Mouse (Mus musculus) myocyte (in vitro differentiated cells): ENCODE measurements around the gene Grik4. TPM values are rescaled to one million over a fixed set of nuclear protein-coding genes. Genes with fewer than 3 reads are reported as not detected.

Experiments used
- H3K27me3 ChIP-seq: one replicate; pipeline ENCODE4 v1.6.1; 2011; ENCODE audit not compliant: control insufficient read depth, insufficient read depth, insufficient read length
- H3K36me3 ChIP-seq: one replicate; pipeline ENCODE4 v1.6.1; 2011; ENCODE audit not compliant: control insufficient read depth, insufficient read depth
- H3K4me2 ChIP-seq: one replicate; pipeline ENCODE4 v1.6.1; 2011; ENCODE audit warnings: low read depth, control low read depth
- H3K4me3 ChIP-seq: one replicate; pipeline ENCODE4 v1.5.1; 2011; ENCODE audit warnings: mild to moderate bottlenecking, control low read depth, moderate library complexity
- H3K79me2 ChIP-seq: one replicate; pipeline ENCODE4 v1.6.1; 2011; ENCODE audit not compliant: control insufficient read depth, insufficient read depth
- H3ac ChIP-seq: one replicate; pipeline ENCODE4 v1.6.1; 2011; ENCODE audit not compliant: control insufficient read depth, insufficient read length
- CEBPB ChIP-seq: IDR thresholded peaks from 2 replicates; pipeline ENCODE4 v1.6.1; 2011; ENCODE audit warnings: mild to moderate bottlenecking, moderate library complexity; ENCODE audit not compliant: poor library complexity, insufficient read depth, severe bottlenecking
- E2F4 ChIP-seq: IDR thresholded peaks from one replicate; pipeline ENCODE4 v1.6.1; 2011; ENCODE audit warnings: mild to moderate bottlenecking, control low read depth, moderate library complexity; ENCODE audit not compliant: insufficient read depth
- MAX ChIP-seq: IDR thresholded peaks from one replicate; pipeline ENCODE4 v1.6.1; 2011; ENCODE audit warnings: low read depth, mild to moderate bottlenecking, control low read depth
- MYOD1 ChIP-seq, 3 experiments: IDR thresholded peaks; one replicate each; pipeline ENCODE4 v1.6.1; 2011; ENCODE audit warnings: control low read depth in 2 of 3, low read depth in 2 of 3, mild to moderate bottlenecking in 2 of 3, moderate library complexity in 1 of 3; ENCODE audit not compliant: insufficient read length in 2 of 3, control insufficient read depth in 1 of 3
- MYOG ChIP-seq, 3 experiments: IDR thresholded peaks; one replicate each; pipeline ENCODE4 v1.6.1; 2011; ENCODE audit warnings: control low read depth in 2 of 3, low read depth in 2 of 3, mild to moderate bottlenecking in 2 of 3; ENCODE audit not compliant: insufficient read length in 2 of 3, control insufficient read depth in 1 of 3, insufficient read depth in 1 of 3
- POLR2A ChIP-seq: IDR thresholded peaks from one replicate; pipeline ENCODE4 v1.6.1; 2011; ENCODE audit warnings: low read depth, mild to moderate bottlenecking, control low read depth, moderate library complexity; ENCODE audit not compliant: insufficient read length
- POLR2AphosphoS2 ChIP-seq: IDR thresholded peaks from one replicate; pipeline ENCODE4 v1.6.1; 2011; ENCODE audit warnings: low read depth, control low read depth; ENCODE audit not compliant: insufficient read length
- REST ChIP-seq: IDR thresholded peaks from one replicate; pipeline ENCODE4 v1.6.1; 2011; ENCODE audit warnings: mild to moderate bottlenecking, control low read depth, moderate library complexity; ENCODE audit not compliant: insufficient read depth, insufficient read length
- SRF ChIP-seq: IDR thresholded peaks from one replicate; pipeline ENCODE4 v1.6.1; 2011; ENCODE audit warnings: low read depth; ENCODE audit not compliant: control insufficient read depth, insufficient read length
- TCF12 ChIP-seq: IDR thresholded peaks from one replicate; pipeline ENCODE4 v1.6.1; 2011; ENCODE audit warnings: mild to moderate bottlenecking, control low read depth; ENCODE audit not compliant: poor library complexity, insufficient read depth, severe bottlenecking
- TCF3 ChIP-seq: IDR thresholded peaks from one replicate; pipeline ENCODE4 v1.6.1; 2011; ENCODE audit warnings: low read depth, control low read depth; ENCODE audit not compliant: insufficient read length
- USF1 ChIP-seq: IDR thresholded peaks from one replicate; pipeline ENCODE4 v1.6.1; 2011; ENCODE audit warnings: low read depth, mild to moderate bottlenecking, control low read depth, moderate library complexity
- polyA plus RNA-seq: library from polyadenylated mRNA; unstranded; fragments of >200 nt; fragmentation: generic; extraction: Trizol; gene quantifications from one replicate; pipeline ENCODE4 v1.2.1, GENCODE M21; 2012; ENCODE audit warnings: missing spikeins

Gene Grik4
- polyA plus RNA-seq, 1 experiment = not detected

DNA sequence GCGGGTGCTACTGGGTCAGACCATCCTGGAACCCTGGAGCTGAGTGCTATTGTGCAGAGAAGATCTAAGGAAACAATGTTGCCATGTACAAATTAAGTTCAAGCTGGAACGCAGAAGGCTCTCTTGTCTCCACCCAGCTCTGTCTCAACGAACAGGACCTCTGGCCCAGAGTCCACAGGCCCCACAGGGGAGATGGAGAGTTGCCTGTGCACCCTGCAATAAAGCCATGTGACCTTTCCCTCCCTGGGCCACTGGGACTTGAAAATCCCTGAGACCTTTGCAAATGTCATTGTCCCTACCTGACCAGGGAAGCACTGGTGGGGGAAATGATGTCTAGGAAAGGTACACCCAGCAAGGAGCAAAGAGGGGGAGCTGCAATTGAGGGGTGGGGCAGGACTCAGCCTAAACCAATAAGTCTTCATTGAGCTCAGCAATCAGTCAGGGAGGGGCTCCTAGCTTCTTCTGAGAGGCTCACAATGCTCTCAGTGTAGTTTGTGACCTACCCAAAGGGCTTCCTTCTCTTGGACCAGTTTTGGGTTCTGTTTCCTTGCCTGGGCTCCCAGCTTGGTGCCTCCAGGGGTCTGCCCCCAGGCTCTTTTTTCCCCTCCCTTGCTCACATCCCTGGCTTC, 187.2 kb downstream of the Grik4 start:
- Histone ChIP-seq H3K36me3 (no peaks in the 10 kb centered on the region), H3K27me3 (peaks cover 26% of the 10 kb centered on the region), H3K4me2 (no peak overlapping the region), H3K79me2 (no peaks in the 10 kb centered on the region), H3K4me3 (no peak overlapping the region), H3ac (no peak overlapping the region)
- TF ChIP-seq TCF3 = no peak
- TF ChIP-seq TCF12 = no peak
- TF ChIP-seq POLR2AphosphoS2 = no peak
- TF ChIP-seq CEBPB = no peak
- TF ChIP-seq REST = no peak
- no peak for TF ChIP-seq MYOG (IDR thresholded peaks at IDR 0.05; ENCODE audit: control insufficient read depth in 1 of 3, insufficient read depth in 1 of 3, insufficient read length in 2 of 3, low read depth in 2 of 3)
- no peak for TF ChIP-seq USF1
- no peak for TF ChIP-seq POLR2A
- no peak for TF ChIP-seq MAX
- TF ChIP-seq E2F4 = no peak
- TF ChIP-seq SRF = no peak
- no peak for TF ChIP-seq MYOD1 (IDR thresholded peaks at IDR 0.05; ENCODE audit: control insufficient read depth in 1 of 3, insufficient read length in 2 of 3, low read depth in 2 of 3)

DNA sequence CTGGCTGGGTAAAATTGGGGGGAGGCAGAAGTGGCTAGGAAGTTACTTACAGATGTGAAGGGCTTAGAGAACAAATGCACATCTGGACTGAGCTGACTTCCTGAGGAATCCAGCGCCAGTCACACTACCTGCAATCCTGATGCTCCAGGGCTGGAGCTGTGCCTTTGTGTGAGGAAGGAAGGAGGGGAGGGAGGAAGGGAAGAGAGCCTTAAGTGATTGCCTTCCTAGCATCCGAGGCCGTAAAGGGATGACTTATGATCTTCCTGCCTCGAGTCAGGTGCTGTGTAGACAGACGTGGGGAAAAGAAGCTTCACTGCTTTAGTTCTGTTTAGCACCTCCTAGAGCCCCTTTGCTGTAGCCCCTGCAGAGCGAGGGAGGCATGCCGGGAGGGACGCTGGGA, 189.6 kb downstream of the Grik4 start:
- no peak overlapping the region for H3K4me2 ChIP-seq
- no peak overlapping the region for H3K4me3 ChIP-seq
- TF ChIP-seq E2F4 = no peak
- TF ChIP-seq MYOD1 (IDR thresholded peaks at IDR 0.05; ENCODE audit: control insufficient read depth in 1 of 3, insufficient read length in 2 of 3, low read depth in 2 of 3) = no peak
- TF ChIP-seq POLR2AphosphoS2 = no peak
- no peak for TF ChIP-seq MAX

DNA sequence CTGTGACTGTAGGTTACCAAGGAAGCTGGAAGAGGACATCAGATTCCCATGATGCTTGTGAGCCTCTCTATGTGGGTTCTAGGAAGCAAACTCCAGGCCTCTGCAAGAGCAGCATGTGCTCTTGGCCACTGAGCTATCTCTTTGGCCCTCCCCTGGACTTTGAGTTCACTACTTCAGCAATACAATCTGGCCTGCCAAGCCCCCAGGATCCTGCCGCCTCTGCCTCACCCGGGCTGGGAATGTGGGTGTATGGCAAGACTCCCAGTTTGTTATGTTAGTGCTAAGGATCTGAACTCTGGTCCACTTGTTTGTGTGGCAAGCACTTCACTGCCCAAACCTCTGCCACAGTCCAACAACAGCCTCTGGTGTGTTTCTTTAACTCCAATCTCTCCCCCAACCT, 193.1 kb downstream of the Grik4 start:
- no peak for TF ChIP-seq MAX
- TF ChIP-seq USF1 = no peak
- TF ChIP-seq REST = no peak
- no peak for TF ChIP-seq CEBPB
- no peak for TF ChIP-seq MYOG (IDR thresholded peaks at IDR 0.05; ENCODE audit: control insufficient read depth in 1 of 3, insufficient read depth in 1 of 3, insufficient read length in 2 of 3, low read depth in 2 of 3)
- TF ChIP-seq TCF3 = no peak
- TF ChIP-seq E2F4 = no peak
- TF ChIP-seq MYOD1 (IDR thresholded peaks at IDR 0.05; ENCODE audit: control insufficient read depth in 1 of 3, insufficient read length in 2 of 3, low read depth in 2 of 3) = no peak
- no peak for TF ChIP-seq SRF
- no peak for TF ChIP-seq POLR2AphosphoS2
- no peaks in the 10 kb centered on the region for H3K36me3 ChIP-seq
- peaks cover 14% of the 10 kb centered on the region for H3K27me3 ChIP-seq
- H3ac ChIP-seq = no peak overlapping the region
- H3K79me2 ChIP-seq = no peaks in the 10 kb centered on the region
- no peak overlapping the region for H3K4me2 ChIP-seq
- H3K4me3 ChIP-seq = no peak overlapping the region

More for the DNA sequence above, 189.6 kb downstream of the Grik4 start:
- Histone ChIP-seq H3K36me3 (no peaks in the 10 kb centered on the region), H3ac (no peak overlapping the region), H3K27me3 (peaks cover 18% of the 10 kb centered on the region), H3K79me2 (no peaks in the 10 kb centered on the region)

DNA sequence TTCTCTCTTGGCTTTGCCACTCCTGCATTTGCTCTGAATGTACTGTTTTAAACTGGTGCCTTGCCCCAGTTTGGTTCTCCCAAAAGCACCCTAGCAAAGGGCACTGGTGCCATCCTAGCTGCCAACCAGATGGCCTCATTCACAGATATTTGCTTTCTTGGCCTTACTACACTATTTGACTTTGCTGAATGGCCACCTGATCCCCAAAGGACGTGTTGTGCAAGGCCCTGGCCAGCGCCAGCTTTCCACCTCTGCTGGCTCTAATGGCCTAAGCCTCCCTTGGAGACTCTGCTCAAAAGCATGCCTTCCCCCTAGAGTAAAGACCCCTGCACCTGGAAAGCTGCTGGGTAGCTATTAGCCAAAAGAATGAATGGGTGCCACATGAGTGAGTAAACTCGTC, 194.1 kb downstream of the Grik4 start:
- no peak for TF ChIP-seq TCF3
- TF ChIP-seq REST = no peak
- TF ChIP-seq E2F4 = no peak
- no peak for TF ChIP-seq POLR2A
- no peak for TF ChIP-seq MAX
- TF ChIP-seq MYOD1 (IDR thresholded peaks at IDR 0.05; ENCODE audit: control insufficient read depth in 1 of 3, insufficient read length in 2 of 3, low read depth in 2 of 3) = no peak
- TF ChIP-seq MYOG (IDR thresholded peaks at IDR 0.05; ENCODE audit: control insufficient read depth in 1 of 3, insufficient read depth in 1 of 3, insufficient read length in 2 of 3, low read depth in 2 of 3) = no peak
- TF ChIP-seq POLR2AphosphoS2 = no peak
- no peak for TF ChIP-seq TCF12
- TF ChIP-seq USF1 = no peak
- no peak for TF ChIP-seq SRF
- no peak for TF ChIP-seq CEBPB
- Histone ChIP-seq H3K79me2 (no peaks in the 10 kb centered on the region), H3K36me3 (no peaks in the 10 kb centered on the region), H3K27me3 (peaks cover 6% of the 10 kb centered on the region), H3K4me2 (no peak overlapping the region), H3K4me3 (no peak overlapping the region), H3ac (no peak overlapping the region)

DNA sequence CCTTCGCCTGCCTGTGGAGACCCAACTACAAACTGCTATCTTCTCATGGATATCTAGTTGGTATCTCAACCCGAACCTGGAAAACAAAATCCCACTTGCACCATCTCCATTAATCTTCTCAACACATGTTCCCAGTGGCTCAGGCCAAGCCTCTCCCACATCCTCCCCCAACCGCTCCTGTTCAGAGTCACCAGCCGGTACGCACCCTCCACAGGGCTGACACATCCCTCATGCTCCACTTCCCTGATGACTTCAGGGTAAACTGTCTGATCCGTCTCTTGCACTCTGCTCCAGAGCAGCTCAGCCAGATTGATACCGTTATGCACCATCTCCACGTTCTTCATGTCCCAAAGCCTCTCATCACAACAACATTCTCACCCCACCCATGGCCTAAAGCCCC, 198.3 kb downstream of the Grik4 start:
- Histone ChIP-seq H3K4me3 (no peak overlapping the region), H3ac (no peak overlapping the region), H3K36me3 (no peaks in the 10 kb centered on the region), H3K27me3 (peaks cover 5% of the 10 kb centered on the region), H3K4me2 (no peak overlapping the region), H3K79me2 (no peaks in the 10 kb centered on the region)
- no peak for TF ChIP-seq SRF
- TF ChIP-seq POLR2A = no peak
- no peak for TF ChIP-seq CEBPB

DNA sequence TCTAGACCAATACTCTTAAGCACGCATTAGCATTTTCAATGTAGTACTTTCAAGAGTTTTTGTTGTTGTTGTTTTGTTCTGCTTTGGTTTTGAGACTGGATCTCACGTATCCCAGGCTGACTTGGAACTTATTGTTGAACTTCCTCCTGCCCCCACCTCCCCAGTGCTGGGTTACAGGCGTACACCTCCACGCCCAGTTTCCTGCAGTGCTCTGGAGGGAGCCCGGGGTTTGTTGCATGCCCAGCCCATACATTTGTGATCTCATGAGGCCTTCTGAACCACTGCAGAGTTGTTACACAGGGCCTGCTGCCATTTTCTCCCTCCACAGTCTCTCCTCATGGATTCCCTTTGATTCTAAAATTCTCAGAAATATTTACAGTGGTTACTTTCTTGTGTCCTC, 201.9 kb downstream of the Grik4 start:
- Histone ChIP-seq H3K4me2 (no peak overlapping the region), H3K36me3 (no peaks in the 10 kb centered on the region), H3ac (no peak overlapping the region), H3K79me2 (no peaks in the 10 kb centered on the region), H3K27me3 (peaks cover 5% of the 10 kb centered on the region), H3K4me3 (no peak overlapping the region)
- no peak for TF ChIP-seq MYOG (IDR thresholded peaks at IDR 0.05; ENCODE audit: control insufficient read depth in 1 of 3, insufficient read depth in 1 of 3, insufficient read length in 2 of 3, low read depth in 2 of 3)
- no peak for TF ChIP-seq MAX
- no peak for TF ChIP-seq POLR2A
- TF ChIP-seq SRF = no peak
- no peak for TF ChIP-seq REST
- no peak for TF ChIP-seq USF1
- TF ChIP-seq CEBPB = no peak
- no peak for TF ChIP-seq E2F4
- TF ChIP-seq POLR2AphosphoS2 = no peak
